Mouse (Mus musculus) heart, postnatal 36 days (tissue): ENCODE results near the gene Strn3. TPM values are rescaled to one million over a fixed set of nuclear protein-coding genes. Genes with fewer than 3 reads are reported as not detected.

ENCODE experiments used
- DNase-seq, 2 experiments: peaks; one replicate each; pipeline ENCODE4 v3.0.0; 2021 to 2022
- intact Hi-C: fragments of 180-260 bp; cut with DNase I; formaldehyde crosslinking; loops from one replicate; pipeline ENCODE4 v1.15.1; 2025
- total RNA-seq, 2 experiments: library from RNA; stranded (reverse); gene quantifications; 2 replicates each; pipeline ENCODE4 v1.2.3; 2021

The Strn3 gene
- 100 to 1,000 TPM; 101 to 107 TPM for total RNA-seq

GRCm38 (mm10) chr12:51691845-51692632, at the start of gene Strn3:
TSS of gene Strn3 (minus strand) at chr12:51691897.
- peak; percentile 93 to 97 for DNase-seq
- intact Hi-C loops: loop anchor here (1.0 to 2.0 kb wide), 3 partner anchors 15 to 37 kb away; no protein-coding TSS in a partner anchor

- intact Hi-C loops: no loop called here
- no peak for DNase-seq
Measured at GRCm38 (mm10) chr12:51736807-51737206, 45.1 kb upstream of the Strn3 start.

- no peak for DNase-seq
- intact Hi-C loops: no loop called here
Measured at GRCm38 (mm10) chr12:51736381-51736780, 44.7 kb upstream of the Strn3 start.

- intact Hi-C loops: no loop called here
- no peak for DNase-seq
Measured at GRCm38 (mm10) chr12:51735840-51736271, 44.2 kb upstream of the Strn3 start.

GRCm38 (mm10) chr12:51734605-51735211, 43.0 kb upstream of the Strn3 start:
- no peak for DNase-seq
- intact Hi-C loops: no loop called here

- intact Hi-C loops: loop anchor here (1.0 kb wide), 1 partner anchor 39 kb away; the partner anchor contains the start of genes Ap4s1 and Strn3
- DNase-seq: no peak
Measured at GRCm38 (mm10) chr12:51729827-51730226, 38.1 kb upstream of the Strn3 start.

- peak; percentile 47 to 69 for DNase-seq
- intact Hi-C loops: loop anchor here (1.0 kb wide), 1 partner anchor 38 kb away; the partner anchor contains the start of genes Ap4s1 and Strn3
Measured at GRCm38 (mm10) chr12:51729058-51729457, 37.4 kb upstream of the Strn3 start.

- DNase-seq: no peak
- intact Hi-C loops: no loop called here
Measured at GRCm38 (mm10) chr12:51721836-51722235, 30.1 kb upstream of the Strn3 start.

- intact Hi-C loops: no loop called here
- DNase-seq: no peak
Measured at GRCm38 (mm10) chr12:51718617-51719016, 26.9 kb upstream of the Strn3 start.

GRCm38 (mm10) chr12:51712685-51713084, 21.0 kb upstream of the Strn3 start:
- intact Hi-C loops: no loop called here
- no peak for DNase-seq

GRCm38 (mm10) chr12:51710154-51710553, 18.5 kb upstream of the Strn3 start:
- intact Hi-C loops: no loop called here
- no peak for DNase-seq

GRCm38 (mm10) chr12:51709741-51710140, 18.0 kb upstream of the Strn3 start:
- intact Hi-C loops: loop anchor here (2.0 kb wide), 1 partner anchor 15 kb away; no protein-coding TSS in a partner anchor
- no peak for DNase-seq

GRCm38 (mm10) chr12:51708941-51709686, 17.4 kb upstream of the Strn3 start:
- intact Hi-C loops: loop anchor here (2.0 kb wide), 1 partner anchor 14 kb away; no protein-coding TSS in a partner anchor
- DNase-seq: peak; percentile 39 to 46

GRCm38 (mm10) chr12:51706673-51707235, 15.1 kb upstream of the Strn3 start:
- intact Hi-C loops: no loop called here
- DNase-seq: no peak

- DNase-seq: no peak
- intact Hi-C loops: no loop called here
Measured at GRCm38 (mm10) chr12:51705778-51706177, 14.1 kb upstream of the Strn3 start.

GRCm38 (mm10) chr12:51704572-51704971, 12.9 kb upstream of the Strn3 start:
- intact Hi-C loops: no loop called here

GRCm38 (mm10) chr12:51703859-51704258, 12.2 kb upstream of the Strn3 start:
- no peak for DNase-seq
- intact Hi-C loops: no loop called here

More at GRCm38 (mm10) chr12:51704572-51704971, 12.9 kb upstream of the Strn3 start:
- no peak for DNase-seq

- no peak for DNase-seq
- intact Hi-C loops: no loop called here
Measured at GRCm38 (mm10) chr12:51701723-51702122, 10.0 kb upstream of the Strn3 start.

- intact Hi-C loops: no loop called here
- no peak for DNase-seq
Measured at GRCm38 (mm10) chr12:51699623-51700393, 8.1 kb upstream of the Strn3 start.

- intact Hi-C loops: no loop called here
- no peak for DNase-seq
Measured at GRCm38 (mm10) chr12:51696157-51696556, 4.5 kb upstream of the Strn3 start.
